Mouse (Mus musculus) common myeloid progenitor, adult 5-6 weeks (primary cell): Measurements from ENCODE around the gene Cachd1. TPM values are rescaled to one million over a fixed set of nuclear protein-coding genes. Genes with fewer than 3 reads are reported as not detected.
A peak's percentile ranks its signal among the peaks of the same experiment; 100 is the strongest.

Experiments used
- ATAC-seq: replicated peaks from 2 replicates; pipeline ENCODE4 v1.8.0; 2016; ENCODE audit warnings: low read depth, mild to moderate bottlenecking, moderate TSS enrichment, inconsistent platforms; ENCODE audit not compliant: poor library complexity, severe bottlenecking
- total RNA-seq: library from RNA; stranded (forward); fragments of 200-1000, 187-1606 nt; gene quantifications from 2 replicates; pipeline ENCODE4 v1.2.3, GENCODE M21; 2017

Cachd1 gene
- total RNA-seq, 1 experiment from 2014 or later: 3.1 TPM

- ATAC-seq: no peak
These were observed 138.1 kb downstream of the Cachd1 start for GRCm38 (mm10) chr4:100914532-100914931.

- ATAC-seq: no peak
These were observed 138.6 kb downstream of the Cachd1 start for GRCm38 (mm10) chr4:100915093-100915492.

GRCm38 (mm10) chr4:100917511-100917910, 141.0 kb downstream of the Cachd1 start:
- no peak for ATAC-seq

- ATAC-seq: no peak
These were observed 143.9 kb downstream of the Cachd1 start for GRCm38 (mm10) chr4:100920413-100920812.

- no peak for ATAC-seq
These were observed 146.5 kb downstream of the Cachd1 start for GRCm38 (mm10) chr4:100922816-100923554.

GRCm38 (mm10) chr4:100923598-100923997, 147.1 kb downstream of the Cachd1 start:
- no peak for ATAC-seq

- no peak for ATAC-seq
These were observed 147.8 kb downstream of the Cachd1 start for GRCm38 (mm10) chr4:100924276-100924675.

- no peak for ATAC-seq
These were observed 148.7 kb downstream of the Cachd1 start for GRCm38 (mm10) chr4:100925153-100925552.

- no peak for ATAC-seq
These were observed 150.1 kb downstream of the Cachd1 start for GRCm38 (mm10) chr4:100926608-100927007.

- ATAC-seq: no peak
These were observed 150.6 kb downstream of the Cachd1 start for GRCm38 (mm10) chr4:100927059-100927458.

GRCm38 (mm10) chr4:100943689-100944088, 167.2 kb downstream of the Cachd1 start:
- no peak for ATAC-seq

- no peak for ATAC-seq
These were observed 167.8 kb downstream of the Cachd1 start for GRCm38 (mm10) chr4:100944276-100944675.

GRCm38 (mm10) chr4:100945171-100945899, 168.9 kb downstream of the Cachd1 start:
- peak; percentile 63 for ATAC-seq

- ATAC-seq: peak; percentile 84
These were observed 172.3 kb downstream of the Cachd1 start for GRCm38 (mm10) chr4:100948494-100949425.

- ATAC-seq: no peak
These were observed 173.8 kb downstream of the Cachd1 start for GRCm38 (mm10) chr4:100950316-100950715.

- ATAC-seq: no peak
These were observed 175.4 kb downstream of the Cachd1 start for GRCm38 (mm10) chr4:100951876-100952275.

- no peak for ATAC-seq
These were observed 186.9 kb downstream of the Cachd1 start for GRCm38 (mm10) chr4:100963341-100963740.

- ATAC-seq: no peak
These were observed 187.3 kb downstream of the Cachd1 start for GRCm38 (mm10) chr4:100963796-100964195.

GRCm38 (mm10) chr4:100967703-100968392, 191.4 kb downstream of the Cachd1 start:
- ATAC-seq: no peak
